Mouse (Mus musculus) limb, embryonic 14.5 days (tissue): Measurements from ENCODE around the gene Defb30. TPM values are rescaled to one million over a fixed set of nuclear protein-coding genes. Genes with fewer than 3 reads are reported as not detected.

Experiments
- ATAC-seq: fragments of 200-750 bp; cut with Nextera tagmentation; 2 replicates; pipeline ENCODE4 v1.8.0; 2017; ENCODE audit warnings: low read depth, moderate number of reproducible peaks, moderate TSS enrichment; ENCODE audit not compliant: low FRiP score
- DNase-seq: peaks from one replicate; pipeline ENCODE4 v3.0.0-alpha.2; 2015; ENCODE audit warnings: low spot score
- H3K27ac ChIP-seq: fragments of 300-500 bp; sonication (generic); replicated peaks from 2 replicates; pipeline ENCODE4 v1.5.1; 2014; ENCODE audit warnings: low read depth, mild to moderate bottlenecking, low read length, moderate library complexity, mixed read lengths
- H3K27me3 ChIP-seq: fragments of 300-500 bp; sonication (generic); 2 replicates; pipeline ENCODE4 v1.6.1; 2014; ENCODE audit warnings: low read length, mixed read lengths; ENCODE audit not compliant: control insufficient read depth, insufficient read depth
- H3K36me3 ChIP-seq: fragments of 300-500 bp; sonication (generic); 2 replicates; pipeline ENCODE4 v1.6.1; 2014; ENCODE audit warnings: mild to moderate bottlenecking, low read length, moderate library complexity, mixed read lengths; ENCODE audit not compliant: control insufficient read depth, insufficient read depth
- H3K4me1 ChIP-seq: fragments of 300-500 bp; sonication (generic); 2 replicates; pipeline ENCODE4 v1.6.1; 2014; ENCODE audit warnings: antibody characterized with exemption, low read length, mixed read lengths; ENCODE audit not compliant: control insufficient read depth, insufficient read depth
- H3K4me2 ChIP-seq: fragments of 300-500 bp; sonication (generic); replicated peaks from 2 replicates; pipeline ENCODE4 v1.6.1; 2014; ENCODE audit warnings: low read depth, mild to moderate bottlenecking, low read length, moderate library complexity; ENCODE audit not compliant: severe bottlenecking
- H3K4me3 ChIP-seq: fragments of 300-500 bp; sonication (generic); replicated peaks from 2 replicates; pipeline ENCODE4 v1.5.1; 2014; ENCODE audit warnings: low read length
- H3K9ac ChIP-seq: fragments of 300-500 bp; sonication (generic); 2 replicates; pipeline ENCODE4 v1.6.1; 2014; ENCODE audit warnings: mild to moderate bottlenecking, low read depth, low read length, moderate library complexity; ENCODE audit not compliant: severe bottlenecking
- H3K9me3 ChIP-seq: fragments of 300-500 bp; sonication (generic); 2 replicates; pipeline ENCODE4 v1.6.1; 2016; ENCODE audit warnings: low read length; ENCODE audit not compliant: control insufficient read depth
- POLR2A ChIP-seq: fragments of 200-500 bp; IDR thresholded peaks from 2 replicates; pipeline ENCODE4 v1.8.0; 2012; ENCODE audit warnings: inconsistent platforms, mild to moderate bottlenecking, moderate library complexity, borderline replicate concordance; ENCODE audit not compliant: insufficient read depth, insufficient read length; ENCODE audit errors: extremely low read depth
- WGBS: fragments of 180-500 bp; shearing (Covaris S2); extraction: QIAGEN DNeasy Blood & Tissue Kit; methylation state at CpG from one replicate; pipeline ENCODE4 v1.1.7; 2014; 5-methylcytosine and 5-hydroxymethylcytosine counted together
- polyA plus RNA-seq, 2 experiments: library from polyadenylated mRNA; depleted of rRNA in 1 of 2; stranded (reverse) in 1 of 2; unstranded in 1 of 2; fragments of >200 nt; fragmentation: Nextera tagmentation in 1 of 2; extraction: Ambion mirVana in 1 of 2; gene quantifications; 2 replicates each; pipeline versions ENCODE4 v1.2.1 to v1.2.3; 2012 to 2014

The Defb30 gene
- polyA plus RNA-seq (2012; rRNA removed), result not detected in 2 replicates
- not detected in 2 replicates for polyA plus RNA-seq (2014; fragmentation: Nextera tagmentation; extraction: Ambion mirVana)

GRCm38 (mm10) chr14:63049910-63050370 is at the start of gene Defb30:
Gene Defb30, minus strand, starts transcription at chr14:63049960.
- TF ChIP-seq POLR2A, result no peak
- DNase-seq (no peak), ATAC-seq (no peak)
- Histone ChIP-seq H3K4me3 (no peak within 1 kb of the TSS), H3K4me1 (peaks cover 3% of the 10 kb centered on the region; the same call in 1 of the 2 replicates), H3K4me2 (no peak within 1 kb of the TSS), H3K9me3 (no peaks in the 10 kb centered on the region), H3K27me3 (no peaks in the 10 kb centered on the region), H3K36me3 (no peaks in the 10 kb centered on the region), H3K9ac (no peak within 1 kb of the TSS), H3K27ac (no peak within 1 kb of the TSS)
- WGBS, result 71% methylated on average over 12 of the region's 14 CpGs

GRCm38 (mm10) chr14:63067708-63068107 is 17.9 kb upstream of the Defb30 start:
- no peak overlapping the region for H3K4me3 ChIP-seq
- no peaks in the 10 kb centered on the region for H3K9me3 ChIP-seq
- H3K36me3 ChIP-seq, result no peaks in the 10 kb centered on the region
- no peak overlapping the region for H3K4me2 ChIP-seq
- 68% methylated on average over 15 of the region's 15 CpGs for WGBS
- H3K4me1 ChIP-seq, result no peaks in the 10 kb centered on the region
- DNase-seq, result no peak
- no peak for ATAC-seq
- TF ChIP-seq POLR2A, result no peak
- H3K27me3 ChIP-seq, result no peaks in the 10 kb centered on the region
- no peak overlapping the region for H3K9ac ChIP-seq
- H3K27ac ChIP-seq, result no peak overlapping the region

- Histone ChIP-seq H3K4me2 (no peak overlapping the region), H3K9ac (no peak overlapping the region), H3K4me3 (no peak overlapping the region), H3K27me3 (no peaks in the 10 kb centered on the region), H3K36me3 (no peaks in the 10 kb centered on the region), H3K4me1 (no peaks in the 10 kb centered on the region), H3K27ac (no peak overlapping the region), H3K9me3 (no peaks in the 10 kb centered on the region)
- WGBS, result 31% methylated on average over 16 of the region's 16 CpGs
- ATAC-seq (no peak), DNase-seq (peak; percentile 56)
- no peak for TF ChIP-seq POLR2A
Observed at GRCm38 (mm10) chr14:63066630-63067310, 17.0 kb upstream of the Defb30 start.

GRCm38 (mm10) chr14:63065391-63065790 is 15.6 kb upstream of the Defb30 start:
- ATAC-seq (no peak), DNase-seq (no peak)
- 72% methylated on average over 5 of the region's 5 CpGs for WGBS
- no peak overlapping the region for H3K9ac ChIP-seq
- no peaks in the 10 kb centered on the region for H3K36me3 ChIP-seq
- TF ChIP-seq POLR2A, result no peak
- no peak overlapping the region for H3K4me2 ChIP-seq
- no peaks in the 10 kb centered on the region for H3K27me3 ChIP-seq
- no peak overlapping the region for H3K4me3 ChIP-seq
- no peak overlapping the region for H3K27ac ChIP-seq
- no peaks in the 10 kb centered on the region for H3K9me3 ChIP-seq
- H3K4me1 ChIP-seq, result no peaks in the 10 kb centered on the region

- DNase-seq (no peak), ATAC-seq (no peak)
- Histone ChIP-seq H3K4me3 (no peak overlapping the region), H3K9me3 (no peaks in the 10 kb centered on the region), H3K27ac (no peak overlapping the region), H3K27me3 (no peaks in the 10 kb centered on the region), H3K4me1 (no peaks in the 10 kb centered on the region), H3K9ac (no peak overlapping the region), H3K36me3 (no peaks in the 10 kb centered on the region), H3K4me2 (no peak overlapping the region)
- TF ChIP-seq POLR2A, result no peak
- WGBS, result 86% methylated on average over 2 of the region's 2 CpGs
Observed at GRCm38 (mm10) chr14:63062184-63062583, 12.4 kb upstream of the Defb30 start.
